Mouse (Mus musculus) cortical plate, adult 2 months (tissue): Measurements from ENCODE around the gene Ephb6.

ENCODE experiments used
- CTCF ChIP-seq: fragments of 200-500 bp; IDR thresholded peaks from 2 replicates; pipeline ENCODE4 v1.5.1; 2011; ENCODE audit warnings: mild to moderate bottlenecking, control low read depth, low read length; ENCODE audit not compliant: insufficient read depth; ENCODE audit errors: extremely low read depth
- POLR2A ChIP-seq: fragments of 200-500 bp; IDR thresholded peaks from 2 replicates; pipeline ENCODE4 v1.6.1; 2011; ENCODE audit warnings: mild to moderate bottlenecking, low read length, control low read depth; ENCODE audit not compliant: insufficient read depth; ENCODE audit errors: extremely low read depth

GRCm38 (mm10) chr6:41654648-41655047, 49.4 kb downstream of the Ephb6 start:
- TF ChIP-seq CTCF = no peak
- no peak for TF ChIP-seq POLR2A
